Mouse (Mus musculus): ENCODE results near the gene Pnpla5.
"Not testable (repeated sequence)": the region's sequence is repeated elsewhere in the genome, so short reads cannot be mapped to it uniquely, and the experiment has no call there.

The Pnpla5 gene

DNA sequence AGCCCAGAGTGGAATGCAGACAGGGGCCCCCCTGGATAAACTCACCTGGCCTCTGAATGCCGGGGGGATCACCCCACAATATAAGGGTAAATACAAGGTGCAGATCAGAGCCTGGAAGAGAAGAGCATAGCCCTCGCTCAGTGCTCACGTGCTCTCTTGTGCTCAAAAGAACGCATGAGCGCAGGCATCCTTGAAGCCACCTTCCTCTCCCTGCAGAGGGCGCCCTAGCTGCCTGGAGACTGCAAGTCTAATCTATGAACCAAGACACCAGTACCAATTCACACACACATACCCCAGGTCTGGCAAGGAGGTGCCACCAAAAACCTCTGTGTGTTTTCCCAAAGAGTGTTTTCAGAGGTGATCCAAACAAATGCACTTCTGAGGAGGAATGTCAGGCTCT, 2.4 kb downstream of the Pnpla5 start:
- DNase-seq (ENCODE audit: low read depth, low spot score), result no peak

DNA sequence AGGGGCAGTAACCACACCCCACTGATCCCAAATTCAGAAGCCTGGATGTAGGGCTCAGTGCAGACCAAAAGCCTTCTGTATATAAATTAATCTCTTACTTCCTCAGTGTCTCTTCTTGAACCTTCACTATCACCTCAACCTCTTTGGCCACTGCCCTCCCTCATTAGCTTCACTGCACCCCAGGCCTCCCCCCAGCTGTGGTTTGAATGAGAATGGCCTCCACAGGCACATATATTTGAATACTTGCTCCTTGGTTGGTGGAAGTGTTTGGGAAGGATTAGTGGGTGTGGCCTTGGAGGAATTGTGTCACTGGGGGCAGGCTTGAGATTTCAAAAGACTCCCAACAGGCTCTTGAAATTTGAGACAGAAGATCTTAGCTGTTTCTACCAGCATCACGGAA, 6.5 kb downstream of the Pnpla5 start:
- DNase-seq (ENCODE audit: low read depth, low spot score), result no peak

DNA sequence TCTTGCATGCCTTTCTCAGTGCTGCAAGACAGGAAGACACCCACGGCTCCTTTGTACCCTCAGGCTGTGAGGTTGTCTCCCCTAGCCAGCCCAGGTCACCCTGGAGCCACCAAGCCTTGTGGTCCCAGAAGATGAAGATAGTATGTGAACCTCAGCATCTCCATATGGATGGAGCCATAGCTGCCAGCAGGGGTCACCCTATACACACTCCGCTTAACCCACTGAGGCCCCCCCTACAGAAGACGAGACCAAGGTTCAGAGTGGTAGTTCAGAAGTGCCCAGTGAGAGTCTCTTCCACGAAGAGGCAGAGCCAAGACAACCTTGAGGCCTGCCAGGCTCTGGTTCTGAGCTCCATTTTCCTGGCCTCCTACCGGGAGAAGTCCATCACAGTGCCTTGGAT, 7.2 kb downstream of the Pnpla5 start:
- DNase-seq (ENCODE audit: low read depth, low spot score), result no peak

DNA sequence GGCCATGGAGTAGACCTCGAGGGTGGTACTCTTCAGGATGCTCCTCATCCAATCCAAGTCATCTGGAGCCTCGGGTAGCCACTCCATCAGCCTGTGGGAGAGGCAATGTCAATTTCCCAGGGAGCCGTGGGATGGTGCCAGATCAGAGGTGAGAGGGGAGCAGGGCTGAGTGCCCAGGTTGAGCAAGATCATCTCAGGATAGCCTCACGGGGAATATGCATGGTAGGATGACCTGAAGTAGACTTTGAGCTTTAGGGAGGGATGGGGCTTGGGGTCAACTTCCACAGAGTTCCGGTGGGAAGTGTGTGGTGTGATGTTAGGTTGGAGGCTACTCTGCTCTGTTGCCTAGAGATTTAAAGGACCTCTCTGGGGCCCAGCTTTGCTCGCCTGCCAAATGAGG, 9.1 kb downstream of the Pnpla5 start:
- DNase-seq (ENCODE audit: low read depth, low spot score), result no peak

DNA sequence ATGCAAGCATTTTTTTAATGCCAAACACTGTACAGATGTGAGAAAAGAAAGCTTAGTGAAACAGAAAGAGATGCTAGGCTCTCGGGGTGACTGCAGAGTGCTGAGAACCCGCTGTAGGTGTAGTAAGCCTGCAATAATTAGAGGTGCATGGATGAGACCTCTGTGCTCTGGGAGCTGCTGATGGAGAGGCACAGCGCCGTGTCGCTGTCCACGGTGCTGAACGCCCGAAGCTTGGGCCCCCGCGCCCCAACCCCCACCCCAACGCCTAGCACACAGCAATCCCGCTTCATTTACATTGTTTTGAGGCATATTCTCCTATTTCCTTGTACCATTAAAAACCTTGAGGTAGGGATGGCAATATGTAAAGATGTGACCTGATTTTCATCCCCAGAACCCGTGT, 14.1 kb downstream of the Pnpla5 start:
- peak; percentile 12 for DNase-seq (ENCODE audit: low read depth, low spot score)

DNA sequence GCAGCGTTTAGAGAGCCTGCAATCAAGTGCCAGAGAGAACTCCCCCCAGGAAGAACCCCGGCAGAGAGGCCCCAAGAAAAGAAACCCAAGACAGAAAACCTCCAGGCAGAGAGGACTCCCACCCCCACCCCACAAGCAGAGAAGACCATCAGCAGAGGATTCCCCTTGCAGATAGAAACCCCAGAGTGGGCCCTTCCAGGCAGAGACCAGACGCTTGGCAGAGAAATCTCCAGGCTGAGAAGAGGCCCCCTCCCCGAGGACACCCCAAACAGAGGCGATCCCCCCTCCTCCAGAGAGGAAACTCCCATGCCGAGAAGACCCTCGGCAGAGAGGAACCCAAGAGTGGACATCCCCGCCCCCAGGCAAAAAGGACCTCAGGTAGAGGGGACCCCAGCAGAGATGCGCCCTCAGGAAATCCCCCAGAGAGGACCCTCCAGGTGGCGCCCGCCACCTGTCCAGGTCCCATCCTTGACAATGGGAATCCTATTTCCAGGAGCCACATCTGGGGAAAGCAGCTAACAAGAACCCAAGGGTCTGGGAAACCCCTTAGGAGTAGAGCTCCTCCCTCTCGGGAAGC, 17.0 kb downstream of the Pnpla5 start:
- no peak for DNase-seq (ENCODE audit: low read depth, low spot score)

DNA sequence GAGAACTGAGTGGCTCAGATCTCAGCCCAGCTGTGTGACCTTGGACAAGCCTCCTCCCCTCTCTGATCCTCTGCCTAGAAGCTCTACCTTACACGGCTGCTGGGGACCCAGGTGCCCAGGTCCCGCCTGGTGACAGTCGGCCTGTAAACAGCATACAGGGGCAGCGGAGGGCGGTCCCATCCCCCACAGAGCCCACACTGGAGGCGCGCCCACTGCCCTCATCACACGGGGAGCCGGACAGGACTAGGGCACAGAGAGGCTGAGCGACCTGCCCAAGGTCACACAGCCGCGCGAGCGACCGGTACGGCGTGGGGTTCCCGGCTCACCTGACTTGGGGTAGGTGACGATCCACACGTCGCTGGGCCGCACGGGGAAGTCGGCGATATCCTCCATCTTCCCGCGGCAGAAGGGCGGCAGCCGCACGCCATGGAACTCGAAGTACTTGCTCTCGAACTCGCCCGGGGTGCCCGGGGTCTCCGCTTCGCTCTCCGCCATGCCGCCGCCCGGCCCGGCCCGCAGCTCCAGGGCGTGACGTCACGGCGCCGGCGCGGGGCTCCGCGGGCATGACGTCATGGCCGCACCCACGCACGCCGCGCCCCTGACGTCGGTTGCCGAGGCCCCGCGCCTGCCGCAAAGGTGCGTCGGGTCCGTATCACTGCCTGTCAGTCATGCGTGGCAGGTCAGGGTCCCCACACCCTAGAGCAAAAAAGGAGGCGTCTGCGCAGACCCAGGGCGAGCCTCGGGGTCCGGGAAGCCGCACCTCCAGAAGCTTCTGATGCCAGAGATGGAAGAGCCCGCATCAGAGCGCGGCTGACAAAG, 17.7 kb downstream of the Pnpla5 start, which contains the start of gene Sult4a1:
Sult4a1 (minus strand) TSS at position 650 of the 819 bp plus-strand sequence.
- peak; percentile 39 for DNase-seq (ENCODE audit: low read depth, low spot score)

DNA sequence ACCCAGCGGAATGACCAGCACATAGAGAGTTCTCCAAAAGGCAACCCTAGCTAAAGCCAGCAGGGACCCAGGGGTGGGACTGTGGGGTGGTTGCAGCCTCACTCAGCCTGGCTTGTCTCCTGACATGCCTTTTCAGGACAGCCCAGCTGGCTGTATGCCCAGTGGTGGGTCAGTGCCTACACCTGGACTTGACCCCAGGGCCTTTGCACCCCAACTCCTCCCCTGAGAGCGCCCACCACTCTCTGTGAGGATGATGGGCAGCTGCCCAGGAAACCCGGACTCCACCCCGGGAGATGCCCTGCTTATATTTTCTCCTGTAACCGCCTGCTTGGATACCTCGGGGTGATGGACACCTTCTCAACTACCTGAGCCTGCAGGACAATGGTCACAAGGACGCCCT, 18.3 kb downstream of the Pnpla5 start:
- no peak for DNase-seq (ENCODE audit: low read depth, low spot score)

DNA sequence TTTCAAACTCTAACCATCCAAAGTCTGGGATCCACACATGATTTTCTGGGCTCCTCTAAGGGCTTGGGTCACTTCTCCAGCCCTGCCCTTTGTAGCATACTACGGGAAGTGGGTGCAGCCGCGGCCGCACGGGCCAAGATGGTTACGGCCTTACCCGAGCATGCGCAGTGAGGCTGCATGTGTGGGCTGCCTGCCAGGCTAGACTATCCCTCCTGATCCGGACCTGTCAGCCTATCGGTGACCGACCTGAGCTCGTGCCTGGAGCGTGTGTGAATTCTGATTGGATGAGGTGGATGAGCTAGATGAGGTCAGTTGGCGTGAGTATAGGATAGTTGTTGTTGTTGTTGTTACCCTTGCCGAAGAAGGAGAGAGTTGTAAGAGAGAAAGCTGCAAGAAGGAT, 25.4 kb downstream of the Pnpla5 start:
- DNase-seq (ENCODE audit: low read depth, low spot score), result not testable (repeated sequence)

DNA sequence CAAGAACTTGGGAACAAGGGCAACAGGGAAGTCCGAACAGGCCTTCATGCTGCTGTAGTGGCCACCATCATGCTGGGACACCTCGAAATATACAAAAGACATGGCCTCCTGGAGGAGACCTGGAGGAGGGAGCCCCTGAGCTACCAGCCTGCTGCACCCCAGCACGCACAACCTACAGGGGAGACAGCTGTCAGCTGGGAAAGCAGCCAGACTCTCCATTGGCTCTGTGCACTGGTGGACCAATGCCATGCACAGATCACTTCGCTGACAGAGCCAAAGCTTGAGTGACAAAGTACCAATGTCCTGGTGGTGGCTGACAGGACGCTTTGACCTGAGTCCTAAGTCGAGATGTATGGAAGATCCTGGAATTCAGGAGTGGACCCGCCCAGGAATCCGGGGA, 26.9 kb downstream of the Pnpla5 start:
- no peak for DNase-seq (ENCODE audit: low read depth, low spot score)

DNA sequence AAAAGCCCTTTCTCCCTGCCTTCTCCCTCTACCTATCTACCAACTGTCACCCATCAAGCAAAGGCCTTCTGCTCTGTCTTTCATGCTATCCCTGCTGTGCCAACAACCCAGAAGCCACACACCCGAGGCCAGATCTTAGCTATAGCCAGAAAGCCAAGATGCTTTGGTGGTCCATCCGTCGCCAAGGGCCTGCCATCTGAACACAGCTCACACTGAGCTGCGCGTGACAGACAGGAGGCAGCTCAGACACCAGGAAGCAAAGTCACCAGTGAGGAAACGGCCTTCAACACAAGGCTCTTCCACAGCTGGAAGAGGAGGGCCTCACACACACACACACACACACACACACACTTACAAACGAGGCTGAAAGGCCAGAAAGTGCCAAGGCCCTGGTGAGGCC, 28.1 kb downstream of the Pnpla5 start:
- no peak for DNase-seq (ENCODE audit: low read depth, low spot score)

DNA sequence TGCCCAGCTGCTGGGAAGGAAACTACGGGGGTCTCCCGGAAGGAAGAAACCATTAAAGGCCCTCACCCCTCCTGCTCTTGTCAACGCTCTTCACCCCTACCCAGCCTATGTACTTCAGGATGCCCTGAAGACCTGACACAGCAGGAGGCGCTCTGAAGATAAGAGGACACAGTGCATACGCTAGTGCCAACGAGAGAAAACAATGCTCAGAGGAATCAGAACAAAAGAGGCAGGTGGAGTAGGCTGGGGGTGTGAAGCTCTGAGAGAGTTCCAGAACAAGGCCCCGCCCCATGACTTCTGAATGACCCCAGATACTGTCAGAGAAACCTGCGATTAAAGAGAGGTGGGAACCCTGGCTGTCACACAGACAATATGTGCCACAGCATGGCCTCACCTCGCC, 36.2 kb downstream of the Pnpla5 start:
- no peak for DNase-seq (ENCODE audit: low read depth, low spot score)

DNA sequence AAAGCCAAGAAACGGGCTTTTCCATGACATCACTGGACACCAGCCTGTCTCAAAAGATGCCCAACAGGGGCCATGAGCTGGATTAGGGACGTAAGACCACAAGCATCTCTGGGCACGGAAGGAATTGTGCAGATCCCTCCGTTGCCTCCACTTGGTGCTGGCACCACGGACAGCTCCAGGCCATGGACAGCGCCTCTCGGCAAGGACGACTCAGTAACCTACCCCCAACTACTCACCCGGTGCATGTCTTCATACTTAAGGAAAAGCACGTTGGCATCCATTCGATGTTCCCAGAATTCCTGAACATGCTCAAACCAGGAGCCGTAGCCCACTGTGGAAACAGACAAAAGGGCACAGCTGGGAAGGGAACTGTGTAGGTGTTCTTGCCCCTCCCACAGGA, 36.6 kb downstream of the Pnpla5 start:
- no peak for DNase-seq (ENCODE audit: low read depth, low spot score)

DNA sequence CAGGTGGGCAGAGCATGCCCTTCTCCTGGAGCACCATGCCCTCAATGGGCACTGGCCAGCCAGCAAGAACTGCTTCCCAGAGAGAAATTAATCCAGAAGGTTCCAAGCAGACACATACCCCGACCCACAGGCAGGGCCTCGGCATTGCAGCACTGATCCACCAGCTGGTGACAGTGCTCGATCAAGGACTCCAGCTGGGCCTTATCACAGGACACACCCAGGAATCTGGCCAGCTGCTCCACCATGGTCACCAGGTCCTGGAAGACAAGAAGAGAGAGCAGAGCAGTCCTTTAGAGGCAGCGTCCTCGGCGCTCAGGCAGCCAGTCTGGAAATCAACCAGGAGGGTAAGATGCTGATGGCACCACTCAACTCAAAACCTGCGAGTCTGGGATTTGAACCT, 42.9 kb downstream of the Pnpla5 start:
- DNase-seq (ENCODE audit: low read depth, low spot score), result no peak

DNA sequence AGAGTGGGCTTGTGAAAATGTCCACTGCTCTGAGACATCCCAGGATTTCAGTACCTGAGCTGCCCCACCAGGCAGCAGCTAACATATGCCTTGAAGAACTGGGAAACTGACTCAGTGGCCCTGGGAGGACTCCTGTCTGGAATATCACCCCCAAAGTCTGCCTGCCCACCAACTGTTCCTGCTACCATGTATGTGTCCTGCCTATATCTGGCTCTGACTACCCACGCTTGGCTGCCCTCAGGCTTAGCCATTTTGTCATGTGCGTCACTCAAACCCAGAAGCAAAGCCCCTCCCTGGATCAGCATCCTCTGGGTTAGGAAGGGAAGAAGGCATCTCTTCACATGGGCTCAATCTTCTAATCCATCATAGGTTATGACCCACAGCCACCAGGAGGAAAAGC, 43.5 kb downstream of the Pnpla5 start:
- DNase-seq (ENCODE audit: low read depth, low spot score), result no peak

DNA sequence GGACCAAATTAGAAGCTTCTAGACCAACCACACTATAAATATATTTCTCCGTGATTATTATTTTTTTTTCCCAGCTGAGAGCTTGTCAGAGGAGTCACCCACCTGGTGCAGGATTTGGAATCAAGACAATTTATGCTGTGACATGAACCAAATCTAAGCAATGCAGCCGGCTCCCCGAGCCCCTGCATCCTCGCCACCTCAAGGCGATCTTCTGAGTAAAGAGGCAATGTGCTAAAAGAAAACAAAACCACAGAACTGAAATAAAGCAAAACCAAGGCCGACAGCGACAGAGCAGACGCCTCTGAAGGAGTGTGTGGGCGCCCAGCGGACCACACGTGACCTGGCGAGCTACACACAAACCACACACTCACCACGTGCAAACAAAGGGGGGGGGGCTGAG, 44.3 kb downstream of the Pnpla5 start:
- no peak for DNase-seq (ENCODE audit: low read depth, low spot score)

DNA sequence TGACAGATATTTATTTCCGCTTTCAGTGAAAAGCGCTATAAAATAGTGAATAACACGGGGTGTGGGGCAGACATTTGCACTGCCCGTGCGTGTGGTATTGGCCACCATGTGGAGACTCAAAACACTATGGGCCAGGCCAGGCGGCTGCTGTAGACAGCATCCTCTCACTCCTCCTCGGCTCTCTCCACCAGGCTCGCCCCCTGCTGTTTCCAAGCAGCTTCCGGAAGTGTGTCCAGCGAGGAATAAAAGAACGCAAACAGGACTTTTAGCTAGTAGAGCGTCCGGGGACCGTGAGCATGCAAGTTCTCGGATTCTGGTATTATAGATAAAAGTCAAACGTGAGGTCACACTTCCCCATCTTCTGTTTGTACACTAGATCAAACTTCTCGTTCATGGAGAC, 45.8 kb downstream of the Pnpla5 start:
- no peak for DNase-seq (ENCODE audit: low read depth, low spot score)

DNA sequence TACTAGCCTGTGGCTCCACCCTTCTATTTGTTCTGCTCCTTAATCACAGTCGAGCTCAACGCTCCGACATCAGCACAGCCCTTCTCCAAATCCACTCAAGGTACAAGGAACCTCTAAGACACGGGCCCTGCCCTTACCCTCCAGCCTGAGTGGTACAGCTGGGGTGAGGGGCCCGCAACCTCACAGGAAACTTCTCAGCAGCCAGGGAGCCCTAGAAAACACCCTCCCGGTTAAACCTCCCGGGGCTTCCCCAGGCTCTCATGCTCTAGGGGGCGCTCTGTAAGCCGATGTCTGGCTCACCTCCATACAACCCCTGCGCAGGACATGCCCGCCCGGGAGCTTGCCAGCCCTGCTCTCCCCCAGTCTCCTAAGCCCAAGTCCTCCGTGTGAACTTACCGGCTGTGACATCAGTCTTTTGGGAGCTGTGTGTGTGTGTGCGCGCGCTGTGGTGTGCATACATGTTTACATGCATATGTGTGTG, 48.2 kb downstream of the Pnpla5 start:
- DNase-seq (ENCODE audit: low read depth, low spot score), result peak; percentile 5

DNA sequence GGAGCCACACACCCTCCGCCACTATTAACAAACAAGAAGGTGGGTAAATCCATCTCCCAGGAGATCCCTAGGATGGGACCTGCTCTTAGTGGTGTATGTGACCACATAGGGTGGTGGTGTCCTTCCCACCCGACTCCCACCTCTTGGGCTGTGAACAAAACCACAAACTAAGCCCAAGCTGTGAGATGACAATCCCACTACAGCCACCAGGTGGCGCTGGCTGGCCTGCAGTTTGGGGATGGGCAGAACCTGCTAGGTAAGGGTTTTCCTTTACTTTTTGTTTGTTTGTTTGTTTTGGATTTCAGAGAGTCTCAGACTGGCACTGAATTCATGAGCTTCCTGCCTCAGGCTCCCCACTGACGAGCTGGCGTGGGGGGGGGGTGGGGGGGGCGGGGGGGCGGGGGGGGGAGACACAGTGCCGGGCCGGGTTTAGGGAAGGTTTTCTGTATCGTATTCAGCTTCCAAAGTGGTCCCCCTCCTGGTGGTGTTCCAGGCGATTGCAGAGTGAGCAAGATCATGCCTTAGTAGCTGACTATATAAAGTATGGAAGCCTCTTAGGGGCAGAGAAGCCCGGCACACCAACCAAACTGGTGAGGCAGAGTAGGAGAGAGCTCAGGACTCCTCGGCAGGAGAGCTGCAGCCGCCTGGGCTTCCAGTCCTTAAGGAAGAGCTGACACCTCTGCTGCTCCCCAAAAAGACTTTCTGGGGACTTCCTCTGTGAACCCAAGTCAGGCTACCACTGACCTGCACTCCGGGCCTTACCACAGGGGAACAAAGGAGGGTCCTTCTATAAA, 48.9 kb downstream of the Pnpla5 start:
- peak; percentile 62 for DNase-seq (ENCODE audit: low read depth, low spot score)

DNA sequence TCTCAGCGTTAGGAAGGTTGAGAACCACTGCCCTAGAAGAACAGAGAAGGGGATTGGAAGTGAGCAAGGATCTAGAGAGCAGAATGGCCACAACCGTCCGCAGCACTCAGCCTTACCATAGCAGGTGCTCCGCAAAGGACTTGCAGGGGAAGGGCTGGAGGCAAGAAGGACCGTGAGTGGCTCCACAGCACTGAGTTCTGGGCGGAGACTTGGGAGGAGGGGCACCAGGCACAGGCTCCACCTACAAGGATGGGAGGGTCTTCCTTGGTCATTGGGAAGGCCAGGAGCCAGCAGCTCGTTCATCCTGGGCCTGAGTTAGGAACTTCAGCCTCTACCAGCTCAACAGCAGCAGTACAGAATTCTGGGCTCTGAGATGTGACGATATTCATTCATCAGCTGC, 49.9 kb downstream of the Pnpla5 start:
- DNase-seq (ENCODE audit: low read depth, low spot score), result no peak

DNA sequence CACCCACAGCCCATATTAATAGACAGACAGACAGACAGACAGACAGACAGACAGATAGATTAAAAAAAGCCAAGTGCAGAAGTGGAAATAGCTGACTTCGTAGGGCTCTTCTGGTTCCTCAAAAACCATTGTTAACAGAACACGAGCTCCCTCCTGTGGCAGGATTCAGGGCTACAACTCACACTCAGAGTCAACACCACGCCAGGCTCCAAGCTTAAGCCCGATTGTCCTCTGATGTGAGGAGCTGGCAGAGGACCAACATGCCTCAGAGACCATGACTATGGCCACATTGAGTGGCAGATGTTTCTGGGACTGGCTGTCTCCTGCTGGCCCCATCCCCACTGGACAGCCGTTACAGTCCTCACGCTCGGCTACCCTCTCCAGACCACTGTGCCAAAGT, 50.7 kb downstream of the Pnpla5 start:
- DNase-seq (ENCODE audit: low read depth, low spot score), result peak; percentile 14

DNA sequence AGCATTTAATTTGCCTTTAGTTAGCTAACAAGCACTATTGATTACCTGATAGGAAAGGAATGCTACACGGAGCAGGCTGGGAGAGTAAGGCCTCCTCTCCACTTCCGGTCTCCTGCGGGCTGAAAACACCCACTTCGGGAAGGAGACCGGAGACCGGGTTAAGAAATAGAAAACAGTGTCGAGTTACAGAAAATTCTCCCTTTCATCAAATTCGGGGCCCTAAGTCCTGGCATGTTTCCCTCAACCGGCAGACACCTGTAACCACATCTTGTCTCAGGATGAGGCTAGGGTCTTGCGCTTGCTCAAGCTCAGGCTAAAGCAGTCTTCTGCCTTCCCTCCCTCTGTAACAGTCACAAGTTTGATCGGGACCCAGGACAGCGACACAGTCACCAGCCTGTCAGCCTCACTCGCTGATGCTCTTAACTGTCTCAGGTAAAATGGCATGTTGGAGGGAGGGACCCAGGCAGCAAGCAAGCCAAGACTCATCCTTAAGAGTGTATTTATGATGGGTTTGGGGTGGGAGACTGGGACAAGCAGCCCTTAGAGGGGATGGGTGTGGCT, 52.8 kb downstream of the Pnpla5 start:
- no peak for DNase-seq (ENCODE audit: low read depth, low spot score)
